Mouse (Mus musculus): ENCODE measurements around the gene Tiprl. TPM values are rescaled to one million over a fixed set of nuclear protein-coding genes. Genes with fewer than 3 reads are reported as not detected.
A peak's percentile ranks its signal among the peaks of the same experiment; 100 is the strongest.

Gene Tiprl
- total RNA-seq (2021): 10 to 100 TPM; 51.6 to 61.5 TPM
- long read RNA-seq, experiment 1, full-length matches to known transcripts: 97 of 116 reads
- long read RNA-seq, experiment 1, partial matches to known transcripts: 0 of 116 reads
- long read RNA-seq, experiment 1, other reads (novel, unspliced or antisense): 19 of 116 reads
- long read RNA-seq, experiment 2, full-length matches to known transcripts: 57 of 61 reads
- long read RNA-seq, experiment 2, partial matches to known transcripts: 1 of 61 reads
- long read RNA-seq, experiment 2, other reads (novel, unspliced or antisense): 3 of 61 reads

DNA sequence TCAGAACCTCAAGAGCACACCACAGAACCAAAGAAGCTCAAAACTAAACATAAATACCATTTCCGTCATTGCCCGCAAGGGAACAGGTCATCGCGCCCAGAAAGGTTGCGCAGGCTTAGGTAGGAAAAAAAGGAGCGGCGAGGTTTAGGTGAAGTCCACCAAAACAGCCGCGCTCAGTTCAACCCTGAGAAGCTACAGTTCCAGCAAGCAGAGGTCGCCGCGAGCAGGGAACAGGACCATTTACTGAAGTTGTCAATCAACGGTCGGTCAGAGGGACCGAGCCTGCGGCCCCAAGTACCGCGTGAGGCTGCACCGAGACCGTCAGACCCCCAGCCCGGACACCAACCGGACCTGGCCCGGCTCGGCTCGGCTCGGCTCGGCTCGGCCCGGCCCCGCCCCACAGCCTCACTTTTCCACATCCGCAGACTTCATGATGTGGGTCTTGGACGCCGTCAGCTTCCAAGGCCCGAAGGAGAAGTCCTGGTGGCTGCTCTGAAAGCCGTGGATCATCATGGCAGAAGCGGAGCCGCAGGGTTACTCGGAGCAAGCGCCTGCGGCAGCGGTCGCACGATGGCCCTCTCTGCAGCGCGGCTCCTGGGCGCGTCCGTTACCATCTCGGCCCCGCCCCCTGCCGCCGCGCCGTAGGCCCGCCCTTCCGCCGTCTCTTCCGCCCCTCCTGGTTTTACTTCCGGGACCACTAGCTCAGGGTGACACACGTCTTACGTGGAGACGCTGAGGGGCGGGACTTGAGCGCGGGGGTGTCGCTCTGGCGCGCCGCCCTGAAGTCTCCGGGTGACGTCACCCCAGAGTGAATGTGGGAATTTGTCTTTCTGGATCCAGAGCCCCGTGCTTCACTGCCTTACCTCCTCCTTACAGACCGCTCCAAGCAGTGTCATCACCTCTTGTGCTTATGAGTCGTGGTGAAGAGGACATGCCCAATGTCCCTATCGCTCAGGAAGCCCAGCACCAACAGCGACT is at the start of gene Tiprl:
Gene Tiprl (minus strand): TSS at position 676 of the 978 bp plus-strand sequence.
- DNase-seq: peak; percentile 98

DNA sequence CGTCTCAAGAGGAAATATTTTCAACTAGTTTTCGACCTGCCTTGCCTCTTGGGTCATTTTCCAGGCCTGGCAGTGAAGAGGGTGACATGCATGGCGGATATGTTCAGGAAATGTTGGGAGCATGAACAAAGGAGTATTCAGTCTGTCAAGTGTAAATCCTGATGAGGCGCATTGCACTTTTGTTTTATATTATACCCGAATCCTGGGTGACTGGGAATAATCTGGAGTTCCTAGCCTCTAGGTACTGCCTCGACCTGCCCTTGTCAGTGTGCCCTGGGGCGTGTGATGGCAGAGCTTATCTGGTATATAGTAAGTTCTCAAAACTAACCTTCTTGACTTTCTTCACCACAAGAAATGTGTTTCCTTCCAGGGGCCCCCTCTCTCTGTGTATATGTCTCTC is 47.3 kb upstream of the Tiprl start:
- no peak for DNase-seq

DNA sequence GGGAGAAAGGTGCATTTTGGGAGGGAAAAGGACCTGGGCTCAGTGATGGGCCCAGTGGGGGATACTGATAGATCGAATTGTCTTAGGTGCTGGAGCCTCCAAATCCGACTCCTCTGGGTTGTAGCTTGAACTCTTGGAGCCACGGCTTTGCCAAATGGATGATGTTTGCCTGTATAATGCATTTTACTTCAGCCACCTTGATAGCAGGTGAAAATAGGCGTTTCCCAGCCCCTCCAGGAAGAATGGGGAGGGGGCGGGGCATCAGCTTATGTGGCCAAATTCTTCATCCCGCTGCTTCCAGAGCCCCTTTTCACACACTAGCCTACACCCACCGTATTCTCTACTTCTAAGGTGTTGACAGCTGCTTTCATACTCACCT is 46.2 kb upstream of the Tiprl start:
- DNase-seq: no peak

DNA sequence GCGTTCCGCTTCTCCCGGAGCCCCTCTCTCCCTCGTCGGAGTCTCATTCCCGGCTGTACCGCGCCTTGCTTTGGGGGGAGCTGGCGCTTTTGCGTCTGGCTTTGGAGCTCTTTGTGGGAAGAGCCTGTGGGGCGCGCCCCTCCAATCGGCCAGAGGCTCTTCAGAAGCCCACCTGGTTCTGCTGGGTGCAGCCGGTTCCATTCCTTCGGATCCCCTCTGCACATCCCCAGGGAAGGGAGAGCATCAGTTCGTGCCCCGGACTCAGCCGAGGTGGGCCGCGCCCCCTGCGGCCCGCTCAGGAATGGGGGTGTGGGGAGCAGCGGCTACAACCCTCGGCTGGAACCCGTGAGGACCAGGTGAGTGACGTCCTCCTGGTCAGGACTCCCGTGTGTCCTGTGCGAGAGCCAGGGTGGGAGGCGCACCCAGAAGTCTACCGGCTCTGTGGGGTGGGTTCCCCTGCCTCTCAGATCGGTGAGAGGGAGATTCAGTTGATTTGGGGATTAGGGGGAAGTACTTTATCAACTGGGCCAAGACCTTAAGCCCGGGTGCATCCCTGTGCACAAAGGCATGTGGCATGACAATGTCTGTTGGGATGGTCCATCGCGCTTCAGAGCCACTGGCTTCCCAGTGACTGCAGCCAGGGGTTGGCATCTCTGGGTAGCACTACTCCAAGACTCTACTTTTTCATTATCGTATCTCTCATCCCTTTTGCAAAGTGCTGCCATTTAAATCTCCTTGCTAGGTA is 45.6 kb upstream of the Tiprl start:
- no peak for DNase-seq

DNA sequence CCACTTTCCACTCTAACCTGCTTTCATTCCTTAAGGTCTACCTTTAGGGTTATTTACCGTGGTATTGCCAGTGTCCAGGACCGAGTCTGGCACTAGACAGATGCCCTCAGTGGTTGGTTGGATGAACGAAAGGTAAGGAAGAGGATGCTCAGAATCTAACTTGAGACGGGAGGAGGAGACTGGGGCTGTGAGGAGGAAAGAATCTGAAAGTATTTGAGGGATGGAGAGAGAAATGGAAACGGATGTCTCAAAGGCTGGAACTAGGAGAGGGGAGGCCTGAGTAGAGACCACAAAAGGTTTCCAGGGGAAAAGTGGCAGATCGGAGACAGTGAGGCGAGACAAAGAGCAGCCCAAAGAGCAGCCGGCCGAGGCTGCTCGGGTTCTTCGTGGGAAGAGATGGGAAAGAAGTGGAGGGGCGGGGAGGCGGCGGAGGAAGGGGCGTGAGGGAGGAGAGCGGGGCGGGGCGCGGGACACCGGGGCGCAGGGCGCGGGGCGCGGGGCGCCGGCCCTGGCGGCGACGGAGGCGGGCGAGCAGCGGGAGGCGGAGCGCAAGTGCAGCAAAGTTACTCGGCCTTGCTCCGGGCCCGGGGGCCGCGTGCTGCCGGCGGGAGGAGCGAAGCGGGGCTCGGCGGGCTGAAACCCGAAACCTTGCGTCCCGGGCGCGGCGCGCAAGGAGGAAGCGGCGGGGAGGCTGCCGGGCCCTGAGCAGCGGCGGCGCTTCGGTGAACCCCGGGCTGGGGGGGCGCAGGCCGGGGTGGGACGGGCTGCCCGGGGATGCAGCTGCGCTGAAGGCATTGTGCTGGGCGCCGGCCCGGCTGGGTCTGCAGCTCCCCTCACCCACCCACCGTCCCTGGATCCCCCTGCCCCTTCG is 44.8 kb upstream of the Tiprl start:
- DNase-seq: peak; percentile 84

DNA sequence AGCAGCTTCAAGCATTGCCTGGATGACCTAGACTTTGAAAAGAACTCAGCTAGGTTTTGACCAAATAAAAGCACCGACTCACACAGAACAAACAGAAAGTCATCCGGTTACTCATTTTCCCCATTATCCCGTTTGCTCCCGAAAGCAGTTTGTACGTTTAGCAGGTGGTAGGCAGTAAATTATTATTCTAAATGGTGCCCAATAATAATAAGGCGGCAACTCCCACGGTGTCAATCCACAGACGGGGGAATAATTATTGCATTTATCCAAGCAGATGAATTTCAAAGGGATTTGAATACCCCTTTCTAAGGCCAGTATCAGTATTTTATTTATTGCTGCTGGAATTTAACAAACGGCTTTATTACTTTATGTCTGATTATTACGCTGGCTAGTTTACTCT is 43.9 kb upstream of the Tiprl start:
- DNase-seq: no peak

DNA sequence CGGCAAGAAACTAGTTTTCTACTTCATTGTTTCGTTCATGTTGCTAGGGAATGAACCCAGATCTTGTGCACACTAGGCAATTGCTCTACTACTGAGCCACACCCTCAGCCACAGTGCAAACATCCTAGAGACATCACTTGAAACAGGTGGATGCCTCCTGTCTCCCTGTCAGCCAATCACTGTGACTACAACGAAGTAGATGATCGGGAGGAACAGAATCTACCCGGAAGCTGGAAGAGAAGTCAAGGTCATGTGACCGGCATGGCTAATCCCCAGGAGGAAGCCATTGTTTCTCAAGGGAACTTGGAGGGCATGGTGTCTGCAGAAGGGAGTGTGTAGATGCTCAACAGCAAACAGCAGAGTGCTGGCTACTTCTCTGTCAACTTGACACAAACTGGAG is 38.1 kb upstream of the Tiprl start:
- DNase-seq: no peak

DNA sequence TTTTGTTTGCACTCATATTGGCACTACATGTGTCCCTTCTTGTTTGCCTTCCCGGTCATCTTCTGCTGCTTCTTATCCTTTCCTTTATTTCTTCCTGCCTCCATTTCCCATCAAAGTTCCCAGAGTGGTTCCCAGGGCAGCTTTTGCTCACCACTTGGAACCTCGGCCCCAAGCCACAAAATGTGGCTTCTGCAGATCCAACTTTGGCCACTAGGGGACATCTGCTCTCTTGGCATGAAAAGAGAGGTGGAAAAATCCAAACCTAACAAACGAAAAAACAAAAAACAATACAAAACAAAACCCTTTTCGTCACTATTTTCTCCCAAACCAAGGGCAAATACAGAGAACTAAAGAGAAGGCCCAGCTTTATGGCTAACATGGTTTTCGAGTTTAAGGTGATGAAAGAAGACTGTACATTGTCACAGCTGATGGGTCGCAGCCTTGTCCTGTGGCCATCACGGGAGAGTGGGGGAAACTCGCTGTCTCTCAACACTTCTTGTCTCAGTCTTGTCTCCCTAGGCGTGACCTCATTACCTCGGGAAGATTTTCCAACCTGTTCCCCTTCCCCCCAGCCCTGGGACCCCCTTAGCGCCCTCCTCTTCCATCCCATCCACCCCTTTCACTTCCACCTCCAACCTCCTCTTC is 15.4 kb upstream of the Tiprl start:
- peak; percentile 82 for DNase-seq

DNA sequence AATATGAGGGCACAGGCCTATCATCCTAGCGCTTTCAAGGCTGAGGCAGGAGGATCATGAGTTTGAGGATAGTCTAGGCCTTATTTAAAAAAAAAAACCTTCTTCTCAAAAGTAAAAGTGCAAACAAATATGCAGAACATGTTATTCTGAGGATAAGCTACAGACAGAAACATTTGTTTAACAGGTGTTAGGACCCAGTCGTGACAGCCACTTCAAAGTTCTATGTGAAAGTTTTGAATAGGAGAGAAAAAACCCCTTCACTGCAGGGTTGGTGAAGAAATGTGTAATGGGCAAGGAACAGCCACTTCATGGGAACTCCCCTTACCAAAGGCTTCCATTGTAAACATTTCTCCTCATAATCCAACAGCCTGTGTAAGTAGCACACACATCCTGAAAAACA is 13.8 kb upstream of the Tiprl start:
- no peak for DNase-seq

DNA sequence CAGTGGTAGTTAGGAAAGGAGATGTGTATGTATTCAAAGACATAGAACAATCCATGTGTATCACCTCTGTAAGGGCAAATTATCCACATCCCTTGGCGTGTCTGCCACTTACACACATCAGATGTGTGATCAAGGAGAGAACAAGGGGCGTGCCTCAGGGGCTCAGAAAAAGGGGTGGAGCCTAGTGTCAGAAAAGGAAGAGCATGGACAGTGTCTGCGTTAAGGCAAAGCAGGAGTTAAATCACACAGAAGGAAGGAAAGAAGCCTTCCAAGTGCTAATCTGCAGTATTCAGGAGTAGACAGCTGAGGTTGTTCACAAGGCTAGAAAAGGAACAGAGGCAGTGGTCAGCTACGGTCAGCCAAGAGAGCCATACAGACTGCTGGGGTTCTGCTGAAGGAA is 12.0 kb upstream of the Tiprl start:
- DNase-seq: no peak

DNA sequence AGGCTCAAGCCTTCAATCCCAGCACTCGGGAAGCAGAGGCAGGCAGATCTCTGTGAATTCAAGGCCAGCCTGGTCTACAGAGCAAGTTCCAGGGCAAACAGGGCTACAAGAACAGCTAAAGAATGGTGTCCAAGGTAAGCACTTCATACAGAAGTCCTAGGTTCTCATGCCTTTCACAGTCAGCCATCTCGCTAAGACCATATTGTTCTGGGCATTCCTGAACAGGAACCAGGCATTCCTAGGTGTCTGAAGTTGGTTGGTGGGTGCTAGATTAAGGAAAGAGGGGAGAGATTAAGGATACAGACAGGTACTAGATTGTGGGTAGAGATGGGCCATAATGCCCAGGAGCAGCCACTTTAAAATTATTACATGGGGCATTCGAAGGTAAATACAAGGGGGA is 11.0 kb upstream of the Tiprl start:
- no peak for DNase-seq

DNA sequence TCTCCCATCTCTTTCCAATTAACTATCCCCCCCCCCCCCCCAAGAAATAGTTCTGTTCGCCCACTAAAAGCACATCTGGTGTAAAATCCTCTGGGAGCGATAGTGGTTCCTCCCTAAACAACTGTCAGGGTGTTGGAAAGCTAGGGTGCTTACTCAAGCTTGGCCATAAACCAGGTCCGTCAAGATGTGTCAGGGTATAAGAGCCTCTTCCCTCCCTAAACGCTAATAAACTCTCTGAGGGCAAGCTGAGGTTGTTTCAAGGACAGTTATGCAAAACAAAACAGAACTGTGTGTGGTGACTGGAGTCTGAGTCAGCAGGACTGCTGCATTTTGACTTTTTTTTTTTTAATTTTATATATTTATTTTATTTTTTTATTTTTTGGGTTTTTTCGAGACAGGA is 10.3 kb upstream of the Tiprl start:
- peak; percentile 35 for DNase-seq

DNA sequence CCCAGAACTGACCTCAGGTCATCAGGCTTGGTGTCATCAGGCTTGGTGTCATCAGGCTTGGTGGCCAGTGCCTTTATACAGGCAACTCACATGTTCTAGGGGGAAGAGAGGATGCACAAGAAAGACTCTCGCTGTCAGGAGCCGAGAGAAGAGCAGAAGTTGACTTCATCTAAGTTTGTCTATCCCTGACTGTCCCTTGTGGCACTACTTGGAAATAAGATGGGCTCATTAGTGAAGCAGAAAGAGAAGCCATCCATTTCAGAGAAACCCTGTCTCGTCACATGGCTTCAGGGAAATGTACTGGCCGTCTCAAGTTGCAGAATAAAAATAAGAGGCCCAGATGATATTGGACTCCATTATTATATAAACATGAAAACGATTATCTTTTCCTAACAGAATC is 9.8 kb upstream of the Tiprl start:
- DNase-seq: no peak

DNA sequence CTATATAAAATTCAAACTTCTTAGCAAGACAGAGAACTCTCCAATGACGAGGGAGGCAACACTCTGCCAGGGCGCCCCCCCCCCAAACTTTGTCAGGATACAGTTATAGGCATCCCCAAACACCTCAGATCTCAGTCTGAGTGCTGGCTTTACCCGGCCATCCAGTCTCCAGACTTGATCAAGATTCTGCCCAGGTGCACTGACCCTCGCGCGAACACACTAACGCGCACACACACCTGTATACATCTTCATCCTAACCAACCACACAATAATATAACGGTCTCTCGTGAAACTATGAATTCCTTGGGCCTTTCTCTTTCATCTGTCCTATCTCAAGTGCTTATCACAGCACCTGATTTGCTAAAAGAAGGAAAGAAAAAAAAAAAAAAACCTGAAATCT is 950 bp downstream of the Tiprl start:
- no peak for DNase-seq

DNA sequence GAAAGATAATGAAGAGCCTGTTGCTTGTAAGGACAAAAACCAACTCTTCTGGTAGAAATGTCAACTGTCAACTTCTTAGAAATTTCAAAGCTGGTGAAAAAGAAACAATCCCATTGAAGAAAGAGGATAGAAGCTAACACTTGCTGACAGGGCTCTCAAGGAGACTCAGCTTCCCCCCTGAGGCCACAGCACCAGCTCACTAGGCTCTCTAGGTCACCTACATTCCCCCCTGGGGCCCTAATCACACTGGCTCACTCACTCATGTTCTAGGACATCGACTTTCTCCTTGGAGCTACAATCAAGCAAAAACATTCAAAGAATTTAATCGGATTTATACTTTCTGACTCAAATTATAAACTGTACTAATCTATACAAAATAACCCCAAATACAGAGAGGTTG is 3.0 kb downstream of the Tiprl start:
- DNase-seq: peak; percentile 54

DNA sequence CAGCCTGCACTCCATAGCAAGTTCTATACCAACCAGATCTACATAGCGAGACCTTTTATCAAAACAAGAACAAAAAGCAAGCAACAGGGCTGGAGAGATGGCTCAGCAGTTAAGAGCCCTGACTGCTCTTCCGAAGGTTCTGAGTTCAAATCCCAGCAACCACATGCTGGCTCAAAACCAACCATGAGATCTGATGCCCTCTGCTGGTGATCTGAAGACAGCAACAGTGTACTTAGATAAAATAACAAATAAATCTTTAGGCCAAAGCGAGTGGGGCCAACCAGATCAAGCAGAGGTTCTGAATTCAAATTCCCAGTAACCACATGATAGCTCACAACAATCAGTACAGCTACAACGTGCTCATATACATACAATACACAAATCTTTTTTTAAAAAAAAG is 6.1 kb downstream of the Tiprl start:
- DNase-seq: no peak

DNA sequence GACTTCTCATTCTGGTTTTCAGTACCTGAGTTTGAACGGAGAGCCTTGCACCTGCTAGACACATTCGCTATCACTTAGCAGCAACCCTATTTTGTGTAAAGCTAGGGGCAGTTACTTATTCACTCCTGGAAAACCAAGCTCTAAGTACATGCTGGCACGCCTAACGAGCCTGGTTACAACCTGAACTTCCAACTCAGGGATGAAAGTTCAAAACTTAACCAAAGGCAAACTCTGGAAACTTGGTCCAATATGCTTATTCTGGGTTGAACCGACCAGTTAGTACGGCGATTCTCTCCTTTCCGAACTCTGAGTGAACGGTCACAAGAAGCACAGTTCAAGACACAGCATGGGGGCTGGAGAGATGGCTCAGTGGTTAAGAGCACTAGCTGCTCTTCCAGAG is 7.2 kb downstream of the Tiprl start:
- no peak for DNase-seq

DNA sequence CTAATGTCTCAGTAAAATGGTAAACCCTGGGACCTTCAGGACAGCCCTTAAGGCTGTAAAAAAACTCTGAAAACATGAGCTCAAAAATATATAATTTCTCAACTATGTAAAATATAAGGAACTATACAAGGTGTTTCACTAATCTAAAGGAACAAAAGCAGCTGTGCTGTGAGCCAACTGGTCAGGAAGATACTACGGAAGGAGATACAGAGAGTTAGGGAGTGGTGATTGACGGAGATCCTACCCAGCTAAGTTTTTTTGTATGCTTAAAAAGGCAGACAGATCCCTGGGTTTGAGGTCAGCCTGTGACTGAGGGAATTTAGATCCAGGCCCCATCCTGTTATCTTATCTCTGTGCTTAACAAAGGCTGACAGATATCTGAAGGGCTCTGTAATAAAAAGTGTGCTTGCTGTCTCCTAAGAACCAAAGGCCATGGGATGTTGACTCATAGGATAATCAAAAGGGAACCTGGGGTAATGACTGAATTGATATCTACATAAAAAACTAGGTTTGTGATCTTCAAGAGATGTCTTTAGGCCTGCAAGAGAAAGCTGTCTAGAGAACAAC is 19.7 kb downstream of the Tiprl start:
- no peak for DNase-seq

DNA sequence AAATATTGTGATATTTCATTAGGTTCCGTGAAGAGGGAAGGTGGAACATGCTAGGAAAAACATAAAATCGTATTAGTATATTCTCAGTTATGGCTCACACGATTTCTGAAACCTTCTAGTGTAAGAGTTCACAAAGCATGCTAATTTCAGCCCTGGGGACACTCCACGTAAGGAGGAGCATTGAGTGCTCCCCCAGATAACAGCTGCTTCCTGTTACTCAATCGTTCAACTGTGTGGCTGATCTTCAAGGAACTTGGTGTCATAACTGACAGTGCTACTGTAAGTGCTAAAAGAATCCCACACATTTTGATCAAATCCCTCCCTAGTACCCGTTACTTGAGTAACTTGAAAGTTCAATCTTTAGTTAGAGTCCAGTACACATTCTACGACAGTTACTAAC is 21.0 kb downstream of the Tiprl start:
- no peak for DNase-seq

DNA sequence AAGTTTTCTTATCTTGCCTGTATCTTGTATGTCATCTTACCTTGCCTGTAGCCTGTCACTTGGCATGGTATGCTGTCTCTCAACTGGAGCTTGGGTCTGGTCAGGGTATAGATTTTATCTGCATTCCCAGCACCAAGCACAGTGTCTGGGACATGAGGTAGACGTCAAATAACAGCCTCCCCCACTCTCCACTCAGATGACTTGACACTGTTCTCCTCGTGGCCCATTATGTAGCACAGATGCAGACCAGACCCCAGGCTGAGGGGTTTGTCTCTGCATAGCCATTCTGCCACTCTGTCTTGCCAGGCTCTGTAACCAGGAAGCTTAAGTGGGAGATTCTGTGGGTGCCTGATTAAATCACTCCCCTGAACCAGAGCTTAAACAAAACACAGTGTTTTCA is 31.2 kb downstream of the Tiprl start:
- DNase-seq: no peak

DNA sequence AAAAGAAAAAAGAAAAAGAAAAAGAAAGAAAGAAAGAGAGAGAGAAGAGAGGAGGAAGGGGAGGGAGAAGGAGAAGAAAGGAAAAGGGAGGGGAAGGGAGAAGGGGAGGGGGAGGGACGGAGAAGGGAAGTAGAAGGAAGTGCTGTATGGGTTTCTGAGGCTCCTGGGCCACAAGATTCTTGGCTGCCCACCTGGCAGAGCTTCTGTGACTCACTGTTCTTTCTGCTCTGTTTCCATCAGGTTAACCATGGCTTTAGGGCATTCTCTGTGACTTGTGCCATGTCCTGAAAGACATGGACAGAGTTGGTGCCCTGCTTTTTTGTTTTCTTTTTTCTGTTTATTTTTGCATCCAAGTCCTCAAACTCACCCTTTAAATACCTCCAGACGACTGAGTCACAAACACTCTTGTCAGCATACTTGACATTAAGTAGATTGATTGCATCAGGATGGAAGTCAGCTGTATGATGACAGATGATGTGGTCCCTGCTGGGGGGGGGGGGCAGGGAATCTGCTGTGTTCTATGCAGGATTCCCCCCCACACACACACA is 33.2 kb downstream of the Tiprl start:
- no peak for DNase-seq
